Mouse (Mus musculus) thymus, postnatal 10 days (tissue): ENCODE results near the gene Arfgap3.
"Not testable (repeated sequence)": the region's sequence is repeated elsewhere in the genome, so short reads cannot be mapped to it uniquely, and the experiment has no call there.

Source experiments
- DNase-seq, 2 experiments: peaks; one replicate each; pipeline ENCODE4 v3.0.0; 2021; ENCODE audit warnings: low spot score in 2 of 2

The Arfgap3 gene

GRCm38 (mm10) chr15:83294954-83295353 lies 55.1 kb downstream of the Arfgap3 start:
- no peak for DNase-seq

- no peak for DNase-seq
Measured at GRCm38 (mm10) chr15:83293706-83294645, 56.1 kb downstream of the Arfgap3 start.

GRCm38 (mm10) chr15:83293144-83293543 lies 56.9 kb downstream of the Arfgap3 start:
- DNase-seq = no peak

GRCm38 (mm10) chr15:83292261-83293056 lies 57.6 kb downstream of the Arfgap3 start:
- DNase-seq = no peak

GRCm38 (mm10) chr15:83290899-83291298 lies 59.1 kb downstream of the Arfgap3 start:
- DNase-seq = no peak

- DNase-seq = no peak
Measured at GRCm38 (mm10) chr15:83284828-83285227, 65.2 kb downstream of the Arfgap3 start.

- DNase-seq = no peak
Measured at GRCm38 (mm10) chr15:83282397-83282796, 67.7 kb downstream of the Arfgap3 start.

GRCm38 (mm10) chr15:83281303-83281702 lies 68.7 kb downstream of the Arfgap3 start:
- no peak for DNase-seq

GRCm38 (mm10) chr15:83278579-83278978 lies 71.5 kb downstream of the Arfgap3 start:
- no peak for DNase-seq

GRCm38 (mm10) chr15:83277451-83277850 lies 72.6 kb downstream of the Arfgap3 start:
- DNase-seq = no peak

GRCm38 (mm10) chr15:83274237-83274636 lies 75.8 kb downstream of the Arfgap3 start:
- not testable (repeated sequence) for DNase-seq

- DNase-seq = no peak
Measured at GRCm38 (mm10) chr15:83273017-83273416, 77.0 kb downstream of the Arfgap3 start.

GRCm38 (mm10) chr15:83271221-83271620 lies 78.8 kb downstream of the Arfgap3 start:
- not testable (repeated sequence) for DNase-seq

- DNase-seq = not testable (repeated sequence)
Measured at GRCm38 (mm10) chr15:83269985-83270384, 80.1 kb downstream of the Arfgap3 start.

GRCm38 (mm10) chr15:83268428-83268827 lies 81.6 kb downstream of the Arfgap3 start:
- DNase-seq = not testable (repeated sequence)

- no peak for DNase-seq
Measured at GRCm38 (mm10) chr15:83265269-83265668, 84.8 kb downstream of the Arfgap3 start.

- DNase-seq = no peak
Measured at GRCm38 (mm10) chr15:83263405-83263804, 86.6 kb downstream of the Arfgap3 start.

GRCm38 (mm10) chr15:83257906-83258305 lies 92.1 kb downstream of the Arfgap3 start:
- no peak for DNase-seq

- no peak for DNase-seq
Measured at GRCm38 (mm10) chr15:83256491-83256890, 93.6 kb downstream of the Arfgap3 start.

- no peak for DNase-seq
Measured at GRCm38 (mm10) chr15:83255944-83256343, 94.1 kb downstream of the Arfgap3 start.

GRCm38 (mm10) chr15:83255191-83255782 lies 94.8 kb downstream of the Arfgap3 start:
- no peak for DNase-seq
